Mouse (Mus musculus) forebrain, embryonic 16.5 days (tissue): Measurements from ENCODE around the gene Ptpn14. TPM values are rescaled to one million over a fixed set of nuclear protein-coding genes. Genes with fewer than 3 reads are reported as not detected.

ENCODE experiments used
- ATAC-seq: fragments of 200-750 bp; cut with Nextera tagmentation; 2 replicates; pipeline ENCODE4 v1.8.0; 2017; ENCODE audit warnings: mild to moderate bottlenecking, moderate library complexity
- H3K27ac ChIP-seq: fragments of 300-500 bp; sonication (generic); 2 replicates; pipeline ENCODE4 v1.5.1; 2014; ENCODE audit warnings: low read length, control low read depth
- H3K27me3 ChIP-seq: fragments of 300-500 bp; sonication (generic); replicated peaks from 2 replicates; pipeline ENCODE4 v1.6.1; 2014; ENCODE audit warnings: low read length; ENCODE audit not compliant: control insufficient read depth, insufficient read depth
- H3K36me3 ChIP-seq: fragments of 300-500 bp; sonication (generic); 2 replicates; pipeline ENCODE4 v1.6.1; 2014; ENCODE audit not compliant: control insufficient read depth, insufficient read depth
- H3K4me1 ChIP-seq: fragments of 300-500 bp; sonication (generic); replicated peaks from 2 replicates; pipeline ENCODE4 v1.6.1; 2014; ENCODE audit warnings: low read length; ENCODE audit not compliant: control insufficient read depth, insufficient read depth
- H3K4me2 ChIP-seq: fragments of 300-500 bp; sonication (generic); 2 replicates; pipeline ENCODE4 v1.6.1; 2014; ENCODE audit warnings: mild to moderate bottlenecking, low read length, control low read depth
- H3K4me3 ChIP-seq: fragments of 300-500 bp; sonication (generic); replicated peaks from 2 replicates; pipeline ENCODE4 v1.5.1; 2014; ENCODE audit warnings: mild to moderate bottlenecking, low read length, control low read depth
- H3K9ac ChIP-seq: fragments of 300-500 bp; sonication (generic); replicated peaks from 2 replicates; pipeline ENCODE4 v1.6.1; 2014; ENCODE audit warnings: low read depth, low read length, control low read depth
- H3K9me3 ChIP-seq: fragments of 300-500 bp; sonication (generic); 2 replicates; pipeline ENCODE4 v1.6.1; 2016; ENCODE audit warnings: low read length; ENCODE audit not compliant: control insufficient read depth
- WGBS: fragments of 180-500 bp; shearing (Covaris S2); extraction: QIAGEN DNeasy Blood & Tissue Kit; methylation state at CpG from one replicate; pipeline ENCODE4 v1.1.7; 2014; 5-methylcytosine and 5-hydroxymethylcytosine counted together
- polyA plus RNA-seq: library from polyadenylated mRNA; unstranded; fragments of >200 nt; fragmentation: Nextera tagmentation; extraction: Ambion mirVana; gene quantifications from 2 replicates; pipeline ENCODE4 v1.2.1, GENCODE M21; 2015

Ptpn14 gene
- polyA plus RNA-seq, 1 experiment from 2014 or later: 0.85 TPM

DNA sequence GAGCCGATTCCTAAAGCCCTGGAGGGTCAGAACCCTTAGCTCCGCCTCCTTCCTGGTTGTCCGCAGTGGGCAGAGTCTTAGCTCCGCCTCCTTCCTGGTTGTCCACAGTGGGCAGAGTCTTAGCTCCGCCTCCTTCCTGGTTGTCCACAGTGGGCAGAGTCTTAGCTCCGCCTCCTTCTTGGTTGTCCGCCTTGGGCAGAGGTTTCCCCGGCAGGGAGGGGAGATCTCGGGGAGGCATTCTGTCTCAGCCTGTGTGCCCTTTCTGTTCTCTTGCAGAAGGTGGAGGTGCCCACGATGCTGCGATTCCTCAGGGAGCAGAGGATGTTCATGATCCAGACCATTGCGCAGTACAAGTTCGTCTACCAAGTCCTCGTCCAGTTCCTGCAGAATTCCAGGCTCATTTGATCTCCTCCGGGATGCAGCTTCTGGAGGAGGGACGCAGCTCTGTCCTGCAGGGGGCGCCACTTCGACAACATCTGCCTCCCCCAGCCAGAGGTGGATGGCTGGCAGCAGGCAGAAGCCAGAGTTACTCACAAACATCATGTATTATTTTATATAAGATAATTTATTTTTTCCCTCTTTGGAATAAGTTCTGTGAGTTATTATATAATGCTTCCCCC, 141.7 kb downstream of the Ptpn14 start:
- no peak overlapping the region for H3K27ac ChIP-seq
- no peaks in the 10 kb centered on the region for H3K36me3 ChIP-seq
- WGBS: 89% methylated on average over 18 of the region's 18 CpGs
- 0 out of 2 replicates have a peak, but pooled peaks cover 5% of the 10 kb centered on the region for H3K4me1 ChIP-seq
- no peaks in the 10 kb centered on the region for H3K27me3 ChIP-seq
- H3K4me2 ChIP-seq: no peak overlapping the region
- no peak overlapping the region for H3K4me3 ChIP-seq
- ATAC-seq: no peak
- no peaks in the 10 kb centered on the region for H3K9me3 ChIP-seq
- H3K9ac ChIP-seq: no peak overlapping the region

DNA sequence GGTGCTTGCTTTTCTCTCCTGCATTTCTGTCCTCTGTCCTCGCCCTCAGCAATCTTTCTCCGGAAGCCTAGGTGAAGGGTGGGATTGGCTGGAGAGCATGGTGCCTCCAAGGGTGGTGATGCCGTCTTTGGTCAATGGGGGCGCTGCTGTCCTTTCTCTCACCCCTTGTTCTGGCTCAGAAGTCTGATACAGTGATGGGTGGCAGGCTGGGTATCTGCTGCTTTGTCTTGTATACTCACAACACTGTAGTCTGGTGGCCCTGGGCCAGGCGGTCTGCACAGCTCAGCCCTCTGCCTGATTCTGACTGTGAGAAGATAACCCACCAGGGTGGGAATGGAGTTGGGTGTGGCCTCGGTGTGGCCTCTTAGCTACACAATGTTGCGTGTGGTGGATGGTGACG, 142.5 kb downstream of the Ptpn14 start:
- H3K4me1 ChIP-seq: 0 out of 2 replicates have a peak, but pooled peaks cover under 1% of the 10 kb centered on the region
- no peaks in the 10 kb centered on the region for H3K27me3 ChIP-seq
- H3K9me3 ChIP-seq: no peaks in the 10 kb centered on the region
- H3K36me3 ChIP-seq: no peaks in the 10 kb centered on the region
- H3K4me2 ChIP-seq: no peak overlapping the region
- 82% methylated on average over 8 of the region's 8 CpGs for WGBS
- no peak overlapping the region for H3K9ac ChIP-seq
- H3K27ac ChIP-seq: no peak overlapping the region
- no peak for ATAC-seq
- H3K4me3 ChIP-seq: no peak overlapping the region

DNA sequence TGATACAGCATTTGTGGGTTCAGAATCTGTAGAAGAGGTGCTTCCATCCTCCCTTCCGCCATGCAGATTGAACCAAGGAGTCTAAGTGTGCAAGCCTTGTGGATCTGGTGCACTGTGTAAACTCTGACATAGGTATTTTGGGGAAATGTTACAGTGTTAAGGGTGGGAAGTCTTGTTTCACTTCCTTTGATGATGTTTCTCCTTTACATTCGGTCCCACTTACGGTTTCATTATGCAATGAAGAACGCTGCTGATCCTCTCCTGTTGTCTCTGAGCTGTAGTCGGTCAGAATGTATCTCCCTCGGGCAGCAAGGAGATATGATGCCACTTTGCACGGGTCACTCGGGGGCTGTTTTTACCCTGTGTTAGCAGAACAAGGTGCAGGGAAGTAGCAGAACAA, 143.6 kb downstream of the Ptpn14 start:
- H3K4me1 ChIP-seq: no peaks in the 10 kb centered on the region
- H3K4me2 ChIP-seq: no peak overlapping the region
- no peak overlapping the region for H3K4me3 ChIP-seq
- no peaks in the 10 kb centered on the region for H3K9me3 ChIP-seq
- no peak for ATAC-seq
- H3K9ac ChIP-seq: no peak overlapping the region
- no peaks in the 10 kb centered on the region for H3K36me3 ChIP-seq
- WGBS: 92% methylated on average over 8 of the region's 8 CpGs
- H3K27ac ChIP-seq: no peak overlapping the region
- no peaks in the 10 kb centered on the region for H3K27me3 ChIP-seq

DNA sequence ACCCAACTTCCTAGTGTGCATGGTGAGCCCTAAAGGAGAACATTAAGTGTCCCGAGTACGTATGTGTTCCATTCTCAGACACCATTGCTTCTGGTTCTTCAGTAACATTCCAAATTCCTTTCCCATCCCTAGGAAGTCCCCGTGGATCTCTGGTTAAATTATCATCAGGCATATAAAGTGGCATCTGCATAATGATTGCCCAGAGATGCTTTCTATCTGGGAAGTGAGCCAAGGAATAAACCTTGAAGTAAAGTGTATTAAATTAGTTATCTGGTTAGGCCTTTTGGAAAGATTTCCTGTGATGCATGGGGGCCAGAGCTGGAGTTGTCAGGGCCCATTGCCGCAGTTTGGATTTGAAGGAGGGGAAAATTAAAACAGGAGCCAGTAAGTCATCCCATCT, 144.0 kb downstream of the Ptpn14 start:
- H3K4me3 ChIP-seq: no peak overlapping the region
- H3K27ac ChIP-seq: no peak overlapping the region
- no peaks in the 10 kb centered on the region for H3K27me3 ChIP-seq
- 69% methylated on average over 4 of the region's 4 CpGs for WGBS
- no peaks in the 10 kb centered on the region for H3K9me3 ChIP-seq
- ATAC-seq: no peak
- H3K4me1 ChIP-seq: no peaks in the 10 kb centered on the region
- H3K9ac ChIP-seq: no peak overlapping the region
- H3K36me3 ChIP-seq: no peaks in the 10 kb centered on the region
- H3K4me2 ChIP-seq: no peak overlapping the region

DNA sequence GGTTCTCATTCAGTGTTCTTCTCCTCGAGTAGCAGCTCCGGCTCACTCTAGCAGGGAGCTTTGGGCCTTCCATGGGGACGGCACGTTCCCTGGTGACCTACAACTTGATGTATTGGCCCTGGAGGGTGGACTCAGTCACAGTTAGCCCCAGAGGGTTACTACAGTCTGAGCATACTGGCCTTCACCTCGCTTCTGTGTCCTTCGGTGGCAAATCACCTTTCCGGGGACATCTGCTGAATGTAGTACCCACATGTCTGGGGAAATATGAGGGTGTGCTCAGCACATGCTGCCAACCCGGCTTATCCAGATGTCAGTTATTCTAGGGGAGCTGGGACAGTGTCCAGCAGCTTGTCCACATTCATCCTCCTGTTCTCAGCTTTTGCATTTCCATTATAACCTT, 145.5 kb downstream of the Ptpn14 start:
- Histone ChIP-seq H3K36me3 (no peaks in the 10 kb centered on the region), H3K27ac (no peak overlapping the region), H3K9ac (no peak overlapping the region), H3K4me2 (no peak overlapping the region), H3K4me3 (no peak overlapping the region), H3K27me3 (no peaks in the 10 kb centered on the region), H3K9me3 (no peaks in the 10 kb centered on the region), H3K4me1 (no peaks in the 10 kb centered on the region)
- 89% methylated on average over 8 of the region's 8 CpGs for WGBS
- no peak for ATAC-seq

DNA sequence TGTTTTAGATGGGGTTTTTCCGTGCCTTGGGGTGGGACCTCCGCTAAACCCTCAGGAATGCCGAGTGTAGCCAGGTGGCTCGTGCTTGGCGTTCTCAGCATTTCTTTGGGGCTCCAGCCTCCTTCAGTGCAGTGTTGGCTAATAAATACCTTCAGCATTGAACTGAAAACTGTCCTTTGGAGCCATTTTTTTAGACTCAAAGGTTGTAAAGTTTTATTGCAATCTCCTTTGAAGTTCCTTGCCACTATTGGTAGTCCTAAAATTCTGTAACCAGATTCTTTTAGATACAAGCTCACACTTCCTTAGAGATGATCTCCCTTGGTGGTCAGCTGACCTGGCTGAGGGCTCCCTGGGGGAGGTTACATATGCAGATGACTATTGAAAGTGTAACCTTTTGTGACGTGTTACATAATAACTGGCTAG, 147.4 kb downstream of the Ptpn14 start:
- WGBS: 47% methylated on average over 6 of the region's 6 CpGs
- Histone ChIP-seq H3K4me3 (no peak overlapping the region), H3K9ac (no peak overlapping the region), H3K27me3 (no peaks in the 10 kb centered on the region), H3K9me3 (no peaks in the 10 kb centered on the region), H3K27ac (no peak overlapping the region), H3K36me3 (no peaks in the 10 kb centered on the region), H3K4me1 (no peaks in the 10 kb centered on the region), H3K4me2 (no peak overlapping the region)
- no peak for ATAC-seq

DNA sequence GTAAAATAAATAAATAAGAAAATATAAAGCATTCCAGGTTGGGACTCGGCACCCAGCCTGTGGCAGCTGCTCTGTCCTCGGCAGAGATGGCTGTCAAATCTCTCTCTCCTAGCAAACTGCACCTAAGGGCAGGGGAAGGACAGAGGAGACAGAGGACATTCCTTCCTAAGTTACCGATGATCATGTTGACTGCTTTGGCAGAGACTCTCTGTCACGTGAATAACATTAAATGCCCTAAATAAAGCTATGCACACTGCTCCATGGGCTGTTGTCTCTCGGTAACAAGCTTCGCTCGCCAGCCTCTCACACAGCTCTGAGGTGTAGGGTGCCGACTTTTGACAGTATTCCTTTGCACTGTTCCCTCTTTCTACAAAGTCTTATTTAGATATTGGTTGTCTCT, 148.1 kb downstream of the Ptpn14 start:
- H3K36me3 ChIP-seq: no peaks in the 10 kb centered on the region
- no peaks in the 10 kb centered on the region for H3K27me3 ChIP-seq
- no peak overlapping the region for H3K4me3 ChIP-seq
- WGBS: 86% methylated on average over 8 of the region's 8 CpGs
- no peak for ATAC-seq
- H3K9me3 ChIP-seq: no peaks in the 10 kb centered on the region
- no peaks in the 10 kb centered on the region for H3K4me1 ChIP-seq
- H3K9ac ChIP-seq: no peak overlapping the region
- H3K27ac ChIP-seq: no peak overlapping the region
- H3K4me2 ChIP-seq: no peak overlapping the region

DNA sequence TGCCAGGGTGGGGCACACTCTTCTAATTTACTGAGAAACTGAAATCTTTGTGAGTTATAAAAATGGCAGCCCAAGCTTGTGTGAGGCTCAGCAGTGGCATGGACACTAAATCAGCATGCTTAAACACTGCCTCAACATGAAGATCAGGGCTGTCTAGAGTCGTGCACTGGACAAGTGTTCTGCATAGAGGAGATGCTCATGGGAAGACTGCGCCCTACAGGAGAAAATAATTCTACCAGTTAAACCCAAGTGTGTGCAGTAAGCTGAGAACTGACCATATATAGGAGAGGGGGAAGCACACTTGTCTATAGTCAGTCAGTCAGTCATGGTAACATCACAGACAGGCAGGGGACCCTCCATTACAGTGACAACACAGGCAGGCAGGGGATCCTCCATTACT, 151.1 kb downstream of the Ptpn14 start:
- Histone ChIP-seq H3K4me2 (no peak overlapping the region), H3K36me3 (no peaks in the 10 kb centered on the region), H3K27ac (no peak overlapping the region), H3K4me1 (no peaks in the 10 kb centered on the region), H3K4me3 (no peak overlapping the region), H3K27me3 (no peaks in the 10 kb centered on the region), H3K9me3 (no peaks in the 10 kb centered on the region), H3K9ac (no peak overlapping the region)
- 71% methylated on average over 2 of the region's 2 CpGs for WGBS
- peak; percentile 47; the same call in 1 of the 2 replicates for ATAC-seq

DNA sequence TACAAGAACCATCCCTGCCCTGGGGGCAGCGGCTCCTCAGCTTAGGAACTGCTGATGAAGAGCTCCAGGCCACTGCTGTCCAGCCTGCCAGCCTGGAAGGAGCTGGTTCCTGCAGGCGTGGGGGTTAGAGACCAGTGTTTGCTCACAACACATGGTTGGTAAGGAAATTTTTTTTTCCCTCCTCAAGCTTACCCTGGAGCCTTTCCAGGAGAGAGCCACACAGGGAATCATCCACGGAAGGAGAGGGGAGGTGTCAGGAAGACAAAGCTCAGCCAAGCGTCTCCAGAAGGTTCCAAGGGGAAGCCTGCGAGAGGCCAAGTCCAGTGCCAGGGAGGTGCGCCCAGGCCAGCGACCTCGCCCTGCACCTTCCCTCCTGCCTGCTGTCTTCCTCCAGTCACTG, 151.9 kb downstream of the Ptpn14 start:
- 73% methylated on average over 8 of the region's 8 CpGs for WGBS
- no peak for ATAC-seq
- H3K36me3 ChIP-seq: no peaks in the 10 kb centered on the region
- no peaks in the 10 kb centered on the region for H3K4me1 ChIP-seq
- H3K9ac ChIP-seq: no peak overlapping the region
- no peaks in the 10 kb centered on the region for H3K27me3 ChIP-seq
- H3K4me2 ChIP-seq: no peak overlapping the region
- no peak overlapping the region for H3K4me3 ChIP-seq
- H3K27ac ChIP-seq: no peak overlapping the region
- no peaks in the 10 kb centered on the region for H3K9me3 ChIP-seq

DNA sequence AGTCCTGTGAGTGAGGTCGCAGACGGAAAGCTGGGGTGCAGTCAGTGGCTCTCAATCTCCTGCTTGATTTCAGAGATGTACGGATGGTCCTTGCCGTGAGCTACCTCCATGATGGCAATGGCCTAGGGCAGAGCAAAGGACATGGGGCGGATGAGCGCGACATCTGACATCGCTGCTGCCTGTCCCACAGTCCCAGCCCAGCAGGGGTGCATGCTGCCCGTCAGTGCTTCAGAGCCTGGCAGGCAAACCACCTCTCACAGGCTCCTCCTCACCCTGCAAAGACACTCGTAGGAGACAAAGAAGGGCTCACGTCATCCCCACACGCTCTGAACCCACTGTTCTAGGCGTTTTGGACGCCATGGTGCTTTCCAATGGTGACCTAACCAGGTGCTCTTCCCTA, 152.7 kb downstream of the Ptpn14 start:
- no peaks in the 10 kb centered on the region for H3K36me3 ChIP-seq
- no peak overlapping the region for H3K27ac ChIP-seq
- no peaks in the 10 kb centered on the region for H3K9me3 ChIP-seq
- ATAC-seq: no peak
- no peak overlapping the region for H3K4me2 ChIP-seq
- H3K27me3 ChIP-seq: no peaks in the 10 kb centered on the region
- no peaks in the 10 kb centered on the region for H3K4me1 ChIP-seq
- no peak overlapping the region for H3K9ac ChIP-seq
- no peak overlapping the region for H3K4me3 ChIP-seq
- 72% methylated on average over 14 of the region's 14 CpGs for WGBS
